In genomic region chr12:40854705-40855367, GRCm38 (mm10) we compare ENCODE assay signal across 30 mouse cellular contexts.
DNase-seq lines count a peak whose midpoint lies in the region; ATAC-seq and TF ChIP-seq lines count a peak whose summit lies in the region.
"Had no signal": no experiment of that assay in that cellular context is flagged by ENCODE, and none has a peak within 500 bp of the region (broad histone marks: within the 10 kb centered on the region; RNA-seq: fewer than 3 reads in every experiment).

No protein-coding gene starts in this region.

- no peaks in the 10 kb centered on the region for H3K79me2 ChIP-seq in liver, adult 2 months (ENCODE audit: control insufficient read depth, insufficient read depth, low read length)

- no peak for ATAC-seq in liver, embryonic 11.5 days (replicated peaks; ENCODE audit: low FRiP score)
- peak; percentile 83 for ATAC-seq in intestine, embryonic 15.5 days
- peak; percentile 59 for ATAC-seq in intestine, postnatal 0 days
- peak; percentile 33; the same call in 1 of the 2 replicates for ATAC-seq in stomach, embryonic 16.5 days (ENCODE audit: insufficient read depth, low FRiP score)
- ATAC-seq: forebrain, embryonic 14.5 days; forebrain, postnatal 0 days; Patski had no signal

- H3K4me3 ChIP-seq in liver, adult 2 months (ENCODE audit: insufficient read depth, low read depth, low read length) = no peak overlapping the region
- H3K4me3 ChIP-seq in liver, embryonic 11.5 days (ENCODE audit: low read depth, low read length) = no peak overlapping the region
- H3K4me3 ChIP-seq in intestine, embryonic 15.5 days (replicated peaks) = no peak overlapping the region
- no peak overlapping the region for H3K4me3 ChIP-seq in intestine, postnatal 0 days (ENCODE audit: low read depth, low read length)
- no peak overlapping the region for H3K4me3 ChIP-seq in stomach, embryonic 16.5 days (replicated peaks; ENCODE audit: low read length)
- H3K4me3 ChIP-seq in thymus, adult 2 months (ENCODE audit: control insufficient read depth, insufficient read depth, low read length) = no peak overlapping the region
- H3K4me3 ChIP-seq: embryonic facial prominence, embryonic 12.5 days; embryonic facial prominence, embryonic 15.5 days; gastrocnemius, adult 2 months; heart, embryonic 10.5 days; heart, embryonic 13.5 days had no signal

- TF ChIP-seq CTCF in liver, adult 2 months (IDR thresholded peaks at IDR 0.05; ENCODE audit: low read depth, low read length) = 0 out of 2 replicates have a peak, but pooled peaks have one; percentile 14
- TF ChIP-seq CTCF in intestine, postnatal 0 days (IDR thresholded peaks at IDR 0.05; ENCODE audit: low read depth) = no peak; the same call in 1 of the 2 replicates
- no peak for TF ChIP-seq CTCF in thymus, adult 2 months (IDR thresholded peaks at IDR 0.05; ENCODE audit: borderline replicate concordance, control insufficient read depth, extremely low read depth, insufficient read depth, low read length, poor library complexity)

- peaks cover 4% of the 10 kb centered on the region; the same call in 1 of the 2 replicates for H3K4me1 ChIP-seq in liver, adult 2 months (ENCODE audit: control insufficient read depth, insufficient read depth, low read length)
- H3K4me1 ChIP-seq in liver, embryonic 11.5 days (replicated peaks; ENCODE audit: control insufficient read depth, insufficient read depth, low read length) = no peaks in the 10 kb centered on the region
- no peaks in the 10 kb centered on the region for H3K4me1 ChIP-seq in intestine, embryonic 15.5 days (replicated peaks)
- no peaks in the 10 kb centered on the region for H3K4me1 ChIP-seq in intestine, postnatal 0 days (replicated peaks; ENCODE audit: control insufficient read depth, insufficient read depth, low read length)
- H3K4me1 ChIP-seq in stomach, embryonic 16.5 days (ENCODE audit: control insufficient read depth, insufficient read depth, low read length) = no peaks in the 10 kb centered on the region
- no peaks in the 10 kb centered on the region for H3K4me1 ChIP-seq in thymus, adult 2 months (replicated peaks; ENCODE audit: control insufficient read depth, insufficient read depth, low read length)
- H3K4me1 ChIP-seq: embryonic facial prominence, embryonic 12.5 days; embryonic facial prominence, embryonic 15.5 days; heart, embryonic 10.5 days; heart, embryonic 13.5 days had no signal

- H3K4me2 ChIP-seq in liver, embryonic 11.5 days = no peak overlapping the region
- H3K4me2 ChIP-seq in intestine, embryonic 15.5 days (replicated peaks) = no peak overlapping the region
- no peak overlapping the region for H3K4me2 ChIP-seq in intestine, postnatal 0 days (replicated peaks; ENCODE audit: low read depth)
- no peak overlapping the region for H3K4me2 ChIP-seq in stomach, embryonic 16.5 days (ENCODE audit: low read depth, low read length)
- H3K4me2 ChIP-seq: embryonic facial prominence, embryonic 12.5 days; embryonic facial prominence, embryonic 15.5 days; heart, embryonic 13.5 days; hindbrain, embryonic 14.5 days had no signal

- 56% methylated on average over 7 of the region's 7 CpGs for WGBS in liver, adult 2 months
- 82% methylated on average over 7 of the region's 7 CpGs for WGBS in liver, embryonic 11.5 days
- WGBS in intestine, embryonic 15.5 days = 72% methylated on average over 7 of the region's 7 CpGs
- 50% methylated on average over 7 of the region's 7 CpGs for WGBS in intestine, postnatal 0 days
- WGBS in stomach, embryonic 16.5 days = 67% methylated on average over 7 of the region's 7 CpGs
- 97% methylated on average over 7 of the region's 7 CpGs for WGBS in thymus, adult 2 months

- H3K9ac ChIP-seq in liver, adult 2 months (ENCODE audit: low read depth, low read length) = no peak overlapping the region
- no peak overlapping the region for H3K9ac ChIP-seq in liver, embryonic 11.5 days (ENCODE audit: low read depth, low read length)
- H3K9ac ChIP-seq in intestine, embryonic 15.5 days = no peak overlapping the region
- H3K9ac ChIP-seq in intestine, postnatal 0 days (ENCODE audit: low read depth, low read length) = no peak overlapping the region
- H3K9ac ChIP-seq in stomach, embryonic 16.5 days (ENCODE audit: low read length) = no peak overlapping the region
- H3K9ac ChIP-seq: embryonic facial prominence, embryonic 12.5 days; embryonic facial prominence, embryonic 15.5 days; forebrain, postnatal 0 days; heart, embryonic 13.5 days; hindbrain, embryonic 14.5 days had no signal

- peaks cover 5% of the 10 kb centered on the region; the same call in 1 of the 2 replicates for H3K36me3 ChIP-seq in liver, adult 2 months (ENCODE audit: control insufficient read depth, insufficient read depth, low read length)
- no peaks in the 10 kb centered on the region for H3K36me3 ChIP-seq in liver, embryonic 11.5 days (ENCODE audit: control insufficient read depth, insufficient read depth, low read length)
- no peaks in the 10 kb centered on the region for H3K36me3 ChIP-seq in intestine, embryonic 15.5 days
- no peaks in the 10 kb centered on the region for H3K36me3 ChIP-seq in intestine, postnatal 0 days (ENCODE audit: control insufficient read depth, insufficient read depth)
- H3K36me3 ChIP-seq in stomach, embryonic 16.5 days (ENCODE audit: control insufficient read depth, insufficient read depth, low read length) = no peaks in the 10 kb centered on the region
- no peaks in the 10 kb centered on the region for H3K36me3 ChIP-seq in thymus, adult 2 months (ENCODE audit: control insufficient read depth, insufficient read depth, low read length)
- H3K36me3 ChIP-seq: embryonic facial prominence, embryonic 12.5 days; embryonic facial prominence, embryonic 15.5 days; G1E; heart, embryonic 10.5 days; heart, embryonic 13.5 days had no signal

- peak overlapping the region; percentile 49 for H3K27ac ChIP-seq in liver, adult 2 months (replicated peaks; ENCODE audit: insufficient read depth, low read depth, low read length)
- H3K27ac ChIP-seq in liver, embryonic 11.5 days (ENCODE audit: low read depth, low read length) = no peak overlapping the region
- no peak overlapping the region for H3K27ac ChIP-seq in intestine, embryonic 15.5 days
- H3K27ac ChIP-seq in intestine, postnatal 0 days (ENCODE audit: low read depth, low read length) = no peak overlapping the region
- H3K27ac ChIP-seq in stomach, embryonic 16.5 days (ENCODE audit: low read length) = no peak overlapping the region
- no peak overlapping the region for H3K27ac ChIP-seq in thymus, adult 2 months (ENCODE audit: control insufficient read depth, insufficient read depth, low read length)
- H3K27ac ChIP-seq: embryonic facial prominence, embryonic 12.5 days; embryonic facial prominence, embryonic 15.5 days; gastrocnemius, adult 2 months; heart, embryonic 10.5 days; heart, embryonic 13.5 days; hindbrain, embryonic 14.5 days had no signal

- peak; percentile 77 for DNase-seq in liver, adult 2 months (ENCODE audit: extremely low read depth, low read depth, low spot score)
- no peak for DNase-seq in liver, embryonic 11.5 days (ENCODE audit: low spot score)
- no peak for DNase-seq in right cerebral cortex, postnatal 14 days
- DNase-seq in urinary bladder, postnatal 10 days (ENCODE audit: low spot score) = no peak
- no peak for DNase-seq in thymus, adult 2 months
- DNase-seq: adrenal gland, postnatal 10 days; adrenal gland, postnatal 36 days; B cell, adult 2 months; cerebellum, adult 11 months; cerebellum, adult 2 months; cerebellum, adult 9-11 months; cerebellum, postnatal 25 days; forebrain, postnatal 0 days; gastrocnemius, adult 2 months; gastrocnemius, postnatal 14 days; heart, adult 18-20 months; heart, postnatal 14 days; heart, postnatal 4 days had no signal

- TF ChIP-seq POLR2A in liver, adult 2 months (IDR thresholded peaks at IDR 0.05; ENCODE audit: extremely low read depth, insufficient read depth, low read length) = no peak
- no peak for TF ChIP-seq POLR2A in thymus, adult 2 months (IDR thresholded peaks at IDR 0.05; ENCODE audit: control insufficient read depth, extremely low read depth, insufficient read depth, low read length, poor library complexity)

- no peaks in the 10 kb centered on the region; the same call in 1 of the 2 replicates for H3K27me3 ChIP-seq in liver, adult 2 months (ENCODE audit: control insufficient read depth, insufficient read depth, low read length)
- no peaks in the 10 kb centered on the region for H3K27me3 ChIP-seq in liver, embryonic 11.5 days (replicated peaks; ENCODE audit: control insufficient read depth, insufficient read depth, low read length)
- no peaks in the 10 kb centered on the region for H3K27me3 ChIP-seq in intestine, embryonic 15.5 days (replicated peaks)
- no peaks in the 10 kb centered on the region for H3K27me3 ChIP-seq in intestine, postnatal 0 days (replicated peaks; ENCODE audit: control insufficient read depth, insufficient read depth, low read length)
- H3K27me3 ChIP-seq in stomach, embryonic 16.5 days (ENCODE audit: control insufficient read depth, insufficient read depth, low read length) = no peaks in the 10 kb centered on the region
- no peaks in the 10 kb centered on the region for H3K27me3 ChIP-seq in thymus, adult 2 months (ENCODE audit: control insufficient read depth, insufficient read depth, low read length)
- H3K27me3 ChIP-seq: CH12.LX; embryonic facial prominence, embryonic 12.5 days; embryonic facial prominence, embryonic 15.5 days; heart, embryonic 13.5 days; Patski had no signal

- peaks cover 3% of the 10 kb centered on the region; the same call in 1 of the 2 replicates for H3K9me3 ChIP-seq in liver, embryonic 11.5 days (ENCODE audit: control insufficient read depth, low read length)
- H3K9me3 ChIP-seq in intestine, embryonic 15.5 days = no peaks in the 10 kb centered on the region
- peaks cover 4% of the 10 kb centered on the region; the same call in 1 of the 2 replicates for H3K9me3 ChIP-seq in intestine, postnatal 0 days (ENCODE audit: control insufficient read depth)
- H3K9me3 ChIP-seq in stomach, embryonic 16.5 days (replicated peaks; ENCODE audit: control insufficient read depth, low read length) = no peaks in the 10 kb centered on the region
- H3K9me3 ChIP-seq: embryonic facial prominence, embryonic 15.5 days; heart, embryonic 10.5 days had no signal
